Mouse (Mus musculus): ENCODE measurements at regions not wholly inside any gene's neighbourhood (a gene's known extent, or its start where the extent isn't known, plus 50 kb on each side); places are given as distances from the start of the nearest gene placed in this dataset.

DNA sequence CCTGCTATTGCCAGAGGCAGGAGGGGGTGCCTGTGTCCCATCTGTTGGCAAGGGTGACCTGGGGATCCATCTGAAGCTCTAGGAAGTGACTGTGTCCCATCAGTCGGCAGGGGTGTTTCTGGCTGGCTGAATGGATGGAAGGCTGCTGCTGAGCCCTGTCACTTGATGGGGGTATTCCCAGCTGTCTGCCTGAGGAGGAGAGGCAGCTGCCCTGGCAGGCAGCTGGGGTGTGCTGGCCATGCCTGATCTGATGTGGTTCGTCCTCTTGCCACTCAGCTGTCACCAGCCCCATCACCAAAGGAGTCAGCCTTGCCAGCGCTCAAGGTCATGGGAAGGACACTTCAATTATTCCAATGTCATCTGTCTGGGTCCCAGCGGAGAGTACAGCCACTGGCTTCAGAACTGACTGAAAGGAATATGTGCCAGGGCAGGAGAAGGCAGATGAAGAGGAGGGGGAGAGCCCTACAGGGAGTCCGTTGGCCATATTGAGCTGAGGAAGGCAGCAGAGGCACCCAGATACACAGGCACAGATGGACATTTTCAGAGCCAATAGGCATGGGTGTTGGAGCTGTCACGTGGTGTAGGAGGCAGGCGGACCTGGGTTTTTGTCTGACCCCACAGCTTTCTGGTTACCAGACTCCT lies 89.3 kb downstream of the Efnb1 start:
- Histone ChIP-seq H3K4me1 (replicated peaks; ENCODE audit: control insufficient read depth, insufficient read depth, low read length) (no peaks in the 10 kb centered on the region), H3K36me3 (ENCODE audit: control insufficient read depth, insufficient read depth, low read length) (no peaks in the 10 kb centered on the region), H3K4me3 (ENCODE audit: control insufficient read depth, insufficient read depth, low read length) (no peak overlapping the region), H3K27me3 (ENCODE audit: control insufficient read depth, insufficient read depth, low read length) (no peaks in the 10 kb centered on the region), H3K27ac (ENCODE audit: control insufficient read depth, insufficient read depth, low read length) (no peak overlapping the region)
- no peak for DNase-seq
- WGBS = 93% methylated on average over 7 of the region's 7 CpGs
- TF ChIP-seq POLR2A (IDR thresholded peaks at IDR 0.05; ENCODE audit: control insufficient read depth, extremely low read depth, insufficient read depth, low read length, poor library complexity) (no peak), CTCF (IDR thresholded peaks at IDR 0.05; ENCODE audit: borderline replicate concordance, control insufficient read depth, extremely low read depth, insufficient read depth, low read length, poor library complexity) (no peak)

DNA sequence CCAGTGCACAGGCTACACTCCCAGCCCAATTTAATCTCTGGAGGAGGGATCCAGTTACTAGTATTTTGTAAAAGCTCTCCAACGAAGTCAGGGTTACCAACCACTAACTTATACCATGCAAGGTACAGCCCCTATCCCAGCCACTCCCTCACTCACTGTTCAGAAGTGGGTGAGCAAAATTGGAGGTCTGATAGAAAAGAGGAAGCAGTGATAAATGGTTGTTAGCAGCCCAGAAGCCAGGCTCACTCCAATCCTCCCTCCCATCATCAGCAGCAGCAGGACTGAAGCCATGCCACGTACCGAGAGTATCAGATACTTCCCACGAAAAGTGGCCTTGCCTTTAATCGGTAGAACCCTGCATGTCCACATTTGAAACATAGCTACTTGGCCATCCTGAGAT lies 86.1 kb downstream of the Efnb1 start:
- Histone ChIP-seq H3K4me1 (replicated peaks; ENCODE audit: control insufficient read depth, insufficient read depth, low read length) (no peaks in the 10 kb centered on the region), H3K27me3 (ENCODE audit: control insufficient read depth, insufficient read depth, low read length) (no peaks in the 10 kb centered on the region), H3K27ac (ENCODE audit: control insufficient read depth, insufficient read depth, low read length) (no peak overlapping the region), H3K4me3 (ENCODE audit: control insufficient read depth, insufficient read depth, low read length) (no peak overlapping the region), H3K36me3 (ENCODE audit: control insufficient read depth, insufficient read depth, low read length) (no peaks in the 10 kb centered on the region)
- no peak for DNase-seq
- 41% methylated on average over 5 of the region's 5 CpGs for WGBS
- TF ChIP-seq CTCF (IDR thresholded peaks at IDR 0.05; ENCODE audit: borderline replicate concordance, control insufficient read depth, extremely low read depth, insufficient read depth, low read length, poor library complexity) (no peak), POLR2A (IDR thresholded peaks at IDR 0.05; ENCODE audit: control insufficient read depth, extremely low read depth, insufficient read depth, low read length, poor library complexity) (no peak)

GRCm38 (mm10) chrX:99220674-99221455 lies 84.9 kb downstream of the Efnb1 start:
- TF ChIP-seq POLR2A (IDR thresholded peaks at IDR 0.05; ENCODE audit: control insufficient read depth, extremely low read depth, insufficient read depth, low read length, poor library complexity) = no peak
- no peak for TF ChIP-seq CTCF (IDR thresholded peaks at IDR 0.05; ENCODE audit: borderline replicate concordance, control insufficient read depth, extremely low read depth, insufficient read depth, low read length, poor library complexity)
- no peak overlapping the region for H3K4me3 ChIP-seq (ENCODE audit: control insufficient read depth, insufficient read depth, low read length)
- no peak for DNase-seq
- no peaks in the 10 kb centered on the region for H3K4me1 ChIP-seq (replicated peaks; ENCODE audit: control insufficient read depth, insufficient read depth, low read length)
- no peaks in the 10 kb centered on the region for H3K36me3 ChIP-seq (ENCODE audit: control insufficient read depth, insufficient read depth, low read length)
- WGBS = 95% methylated on average over 8 of the region's 8 CpGs
- H3K27me3 ChIP-seq (ENCODE audit: control insufficient read depth, insufficient read depth, low read length) = no peaks in the 10 kb centered on the region
- H3K27ac ChIP-seq (ENCODE audit: control insufficient read depth, insufficient read depth, low read length) = no peak overlapping the region

- TF ChIP-seq CTCF (IDR thresholded peaks at IDR 0.05; ENCODE audit: borderline replicate concordance, control insufficient read depth, extremely low read depth, insufficient read depth, low read length, poor library complexity) = no peak
- no peak for TF ChIP-seq POLR2A (IDR thresholded peaks at IDR 0.05; ENCODE audit: control insufficient read depth, extremely low read depth, insufficient read depth, low read length, poor library complexity)
- H3K4me1 ChIP-seq (replicated peaks; ENCODE audit: control insufficient read depth, insufficient read depth, low read length) = no peaks in the 10 kb centered on the region
- H3K27ac ChIP-seq (ENCODE audit: control insufficient read depth, insufficient read depth, low read length) = no peak overlapping the region
- no peak for DNase-seq
- H3K27me3 ChIP-seq (ENCODE audit: control insufficient read depth, insufficient read depth, low read length) = no peaks in the 10 kb centered on the region
- H3K36me3 ChIP-seq (ENCODE audit: control insufficient read depth, insufficient read depth, low read length) = no peaks in the 10 kb centered on the region
- WGBS = 78% methylated on average over 7 of the region's 7 CpGs
- H3K4me3 ChIP-seq (ENCODE audit: control insufficient read depth, insufficient read depth, low read length) = no peak overlapping the region
These were observed 82.3 kb downstream of the Efnb1 start for GRCm38 (mm10) chrX:99218213-99218612.

- H3K36me3 ChIP-seq (ENCODE audit: control insufficient read depth, insufficient read depth, low read length) = no peaks in the 10 kb centered on the region
- 0 out of 2 replicates have a peak overlapping the region, but pooled peaks have one; percentile 19 for H3K4me3 ChIP-seq (ENCODE audit: control insufficient read depth, insufficient read depth, low read length)
- 3% methylated on average over 59 of the region's 60 CpGs for whole genome bisulfite sequencing
- DNase-seq = no peak
- H3K27me3 ChIP-seq (ENCODE audit: control insufficient read depth, insufficient read depth, low read length) = no peaks in the 10 kb centered on the region
- H3K4me1 ChIP-seq (replicated peaks; ENCODE audit: control insufficient read depth, insufficient read depth, low read length) = no peaks in the 10 kb centered on the region
- TF ChIP-seq CTCF (IDR thresholded peaks at IDR 0.05; ENCODE audit: borderline replicate concordance, control insufficient read depth, extremely low read depth, insufficient read depth, low read length, poor library complexity) (no peak), POLR2A (IDR thresholded peaks at IDR 0.05; ENCODE audit: control insufficient read depth, extremely low read depth, insufficient read depth, low read length, poor library complexity) (no peak)
- H3K27ac ChIP-seq (ENCODE audit: control insufficient read depth, insufficient read depth, low read length) = no peak overlapping the region
These were observed 80.9 kb downstream of the Efnb1 start for GRCm38 (mm10) chrX:99216633-99217459.

- DNase-seq = no peak
- H3K27ac ChIP-seq (ENCODE audit: control insufficient read depth, insufficient read depth, low read length) = no peak overlapping the region
- H3K4me1 ChIP-seq (replicated peaks; ENCODE audit: control insufficient read depth, insufficient read depth, low read length) = no peaks in the 10 kb centered on the region
- 89% methylated on average over 5 of the region's 5 CpGs for WGBS
- TF ChIP-seq POLR2A (IDR thresholded peaks at IDR 0.05; ENCODE audit: control insufficient read depth, extremely low read depth, insufficient read depth, low read length, poor library complexity) = no peak
- no peak for TF ChIP-seq CTCF (IDR thresholded peaks at IDR 0.05; ENCODE audit: borderline replicate concordance, control insufficient read depth, extremely low read depth, insufficient read depth, low read length, poor library complexity)
- no peaks in the 10 kb centered on the region for H3K27me3 ChIP-seq (ENCODE audit: control insufficient read depth, insufficient read depth, low read length)
- no peak overlapping the region for H3K4me3 ChIP-seq (ENCODE audit: control insufficient read depth, insufficient read depth, low read length)
- no peaks in the 10 kb centered on the region for H3K36me3 ChIP-seq (ENCODE audit: control insufficient read depth, insufficient read depth, low read length)
These were observed 80.0 kb downstream of the Efnb1 start for GRCm38 (mm10) chrX:99215931-99216330.
